Mouse (Mus musculus): ENCODE measurements around the gene Jdp2. TPM values are rescaled to one million over a fixed set of nuclear protein-coding genes. Genes with fewer than 3 reads are reported as not detected.

The Jdp2 gene
- polyA plus RNA-seq, 1 experiment from 2014 or later = 0.80 TPM

- H3K27ac ChIP-seq (ENCODE audit: low read length) = peak overlapping the region; percentile 74
- no peak overlapping the region for H3K4me2 ChIP-seq (ENCODE audit: low read depth, low read length)
- peaks cover 25% of the 10 kb centered on the region; the same call in 1 of the 2 replicates for H3K4me1 ChIP-seq (ENCODE audit: control insufficient read depth, insufficient read depth, low read length)
- WGBS = 67% methylated on average over 20 of the region's 20 CpGs
- no peaks in the 10 kb centered on the region for H3K9me3 ChIP-seq (replicated peaks; ENCODE audit: control insufficient read depth, low read length)
- peak overlapping the region; percentile 33; the same call in 1 of the 2 replicates for H3K9ac ChIP-seq (ENCODE audit: low read length)
- ATAC-seq (ENCODE audit: insufficient read depth, low FRiP score) = peak; percentile 3; the same call in 1 of the 2 replicates
- H3K27me3 ChIP-seq (ENCODE audit: control insufficient read depth, insufficient read depth, low read length) = no peaks in the 10 kb centered on the region
- no peaks in the 10 kb centered on the region for H3K36me3 ChIP-seq (ENCODE audit: control insufficient read depth, insufficient read depth, low read length)
- no peak overlapping the region; the same call in 1 of the 2 replicates for H3K4me3 ChIP-seq (replicated peaks; ENCODE audit: low read length)
These were observed 39.9 kb downstream of the Jdp2 start for GRCm38 (mm10) chr12:85638541-85639325.

GRCm38 (mm10) chr12:85639326-85640008 lies 40.6 kb downstream of the Jdp2 start:
- H3K4me1 ChIP-seq (ENCODE audit: control insufficient read depth, insufficient read depth, low read length) = peaks cover 25% of the 10 kb centered on the region; the same call in 1 of the 2 replicates
- no peaks in the 10 kb centered on the region for H3K9me3 ChIP-seq (replicated peaks; ENCODE audit: control insufficient read depth, low read length)
- H3K27me3 ChIP-seq (ENCODE audit: control insufficient read depth, insufficient read depth, low read length) = no peaks in the 10 kb centered on the region
- WGBS = 34% methylated on average over 12 of the region's 12 CpGs
- no peaks in the 10 kb centered on the region for H3K36me3 ChIP-seq (ENCODE audit: control insufficient read depth, insufficient read depth, low read length)
- peak overlapping the region; percentile 33; the same call in 1 of the 2 replicates for H3K9ac ChIP-seq (ENCODE audit: low read length)
- no peak overlapping the region; the same call in 1 of the 2 replicates for H3K4me3 ChIP-seq (replicated peaks; ENCODE audit: low read length)
- peak; percentile 86 for ATAC-seq (ENCODE audit: insufficient read depth, low FRiP score)
- peak overlapping the region; percentile 74 for H3K27ac ChIP-seq (ENCODE audit: low read length)
- H3K4me2 ChIP-seq (ENCODE audit: low read depth, low read length) = no peak overlapping the region

- ATAC-seq (ENCODE audit: insufficient read depth, low FRiP score) = 0 out of 2 replicates have a peak, but pooled peaks have one; percentile 23
- H3K4me2 ChIP-seq (ENCODE audit: low read depth, low read length) = no peak overlapping the region
- H3K27me3 ChIP-seq (ENCODE audit: control insufficient read depth, insufficient read depth, low read length) = no peaks in the 10 kb centered on the region
- H3K27ac ChIP-seq (ENCODE audit: low read length) = no peak overlapping the region
- peaks cover 25% of the 10 kb centered on the region; the same call in 1 of the 2 replicates for H3K4me1 ChIP-seq (ENCODE audit: control insufficient read depth, insufficient read depth, low read length)
- 52% methylated on average over 10 of the region's 10 CpGs for WGBS
- H3K4me3 ChIP-seq (replicated peaks; ENCODE audit: low read length) = no peak overlapping the region
- H3K9ac ChIP-seq (ENCODE audit: low read length) = no peak overlapping the region
- no peaks in the 10 kb centered on the region for H3K9me3 ChIP-seq (replicated peaks; ENCODE audit: control insufficient read depth, low read length)
- H3K36me3 ChIP-seq (ENCODE audit: control insufficient read depth, insufficient read depth, low read length) = no peaks in the 10 kb centered on the region
These were observed 42.2 kb downstream of the Jdp2 start for GRCm38 (mm10) chr12:85640852-85641563.

GRCm38 (mm10) chr12:85641564-85641931 lies 42.7 kb downstream of the Jdp2 start:
- Histone ChIP-seq H3K27me3 (ENCODE audit: control insufficient read depth, insufficient read depth, low read length) (no peaks in the 10 kb centered on the region), H3K9ac (ENCODE audit: low read length) (no peak overlapping the region), H3K36me3 (ENCODE audit: control insufficient read depth, insufficient read depth, low read length) (no peaks in the 10 kb centered on the region), H3K4me3 (replicated peaks; ENCODE audit: low read length) (no peak overlapping the region), H3K9me3 (replicated peaks; ENCODE audit: control insufficient read depth, low read length) (no peaks in the 10 kb centered on the region), H3K27ac (ENCODE audit: low read length) (no peak overlapping the region), H3K4me1 (ENCODE audit: control insufficient read depth, insufficient read depth, low read length) (peaks cover 25% of the 10 kb centered on the region; the same call in 1 of the 2 replicates), H3K4me2 (ENCODE audit: low read depth, low read length) (no peak overlapping the region)
- whole genome bisulfite sequencing = 47% methylated on average over 4 of the region's 4 CpGs
- no peak for ATAC-seq (ENCODE audit: insufficient read depth, low FRiP score)

- Histone ChIP-seq H3K27me3 (ENCODE audit: control insufficient read depth, insufficient read depth, low read length) (no peaks in the 10 kb centered on the region), H3K9me3 (replicated peaks; ENCODE audit: control insufficient read depth, low read length) (no peaks in the 10 kb centered on the region), H3K4me2 (ENCODE audit: low read depth, low read length) (no peak overlapping the region), H3K36me3 (ENCODE audit: control insufficient read depth, insufficient read depth, low read length) (no peaks in the 10 kb centered on the region), H3K4me3 (replicated peaks; ENCODE audit: low read length) (no peak overlapping the region), H3K9ac (ENCODE audit: low read length) (no peak overlapping the region), H3K27ac (ENCODE audit: low read length) (no peak overlapping the region), H3K4me1 (ENCODE audit: control insufficient read depth, insufficient read depth, low read length) (peaks cover 21% of the 10 kb centered on the region; the same call in 1 of the 2 replicates)
- WGBS = 77% methylated on average over 5 of the region's 5 CpGs
- no peak for ATAC-seq (ENCODE audit: insufficient read depth, low FRiP score)
These were observed 44.9 kb downstream of the Jdp2 start for GRCm38 (mm10) chr12:85643735-85644134.

- no peak for ATAC-seq (ENCODE audit: insufficient read depth, low FRiP score)
- H3K9me3 ChIP-seq (replicated peaks; ENCODE audit: control insufficient read depth, low read length) = no peaks in the 10 kb centered on the region
- H3K9ac ChIP-seq (ENCODE audit: low read length) = no peak overlapping the region
- H3K4me2 ChIP-seq (ENCODE audit: low read depth, low read length) = no peak overlapping the region
- peaks cover 10% of the 10 kb centered on the region; the same call in 1 of the 2 replicates for H3K4me1 ChIP-seq (ENCODE audit: control insufficient read depth, insufficient read depth, low read length)
- H3K4me3 ChIP-seq (replicated peaks; ENCODE audit: low read length) = no peak overlapping the region
- WGBS = 90% methylated on average over 4 of the region's 4 CpGs
- no peaks in the 10 kb centered on the region for H3K27me3 ChIP-seq (ENCODE audit: control insufficient read depth, insufficient read depth, low read length)
- H3K36me3 ChIP-seq (ENCODE audit: control insufficient read depth, insufficient read depth, low read length) = no peaks in the 10 kb centered on the region
- no peak overlapping the region for H3K27ac ChIP-seq (ENCODE audit: low read length)
These were observed 46.8 kb downstream of the Jdp2 start for GRCm38 (mm10) chr12:85645664-85646063.

GRCm38 (mm10) chr12:85647346-85647745 lies 48.5 kb downstream of the Jdp2 start:
- no peaks in the 10 kb centered on the region for H3K36me3 ChIP-seq (ENCODE audit: control insufficient read depth, insufficient read depth, low read length)
- no peak overlapping the region for H3K9ac ChIP-seq (ENCODE audit: low read length)
- no peaks in the 10 kb centered on the region for H3K27me3 ChIP-seq (ENCODE audit: control insufficient read depth, insufficient read depth, low read length)
- H3K4me1 ChIP-seq (ENCODE audit: control insufficient read depth, insufficient read depth, low read length) = no peaks in the 10 kb centered on the region
- H3K27ac ChIP-seq (ENCODE audit: low read length) = no peak overlapping the region
- no peak for ATAC-seq (ENCODE audit: insufficient read depth, low FRiP score)
- no peak overlapping the region for H3K4me3 ChIP-seq (replicated peaks; ENCODE audit: low read length)
- no peak overlapping the region for H3K4me2 ChIP-seq (ENCODE audit: low read depth, low read length)
- H3K9me3 ChIP-seq (replicated peaks; ENCODE audit: control insufficient read depth, low read length) = no peaks in the 10 kb centered on the region
- WGBS = 42% methylated on average over 10 of the region's 10 CpGs

- Histone ChIP-seq H3K27ac (ENCODE audit: low read length) (no peak overlapping the region), H3K27me3 (ENCODE audit: control insufficient read depth, insufficient read depth, low read length) (no peaks in the 10 kb centered on the region), H3K36me3 (ENCODE audit: control insufficient read depth, insufficient read depth, low read length) (no peaks in the 10 kb centered on the region), H3K4me2 (ENCODE audit: low read depth, low read length) (no peak overlapping the region), H3K4me3 (replicated peaks; ENCODE audit: low read length) (no peak overlapping the region), H3K4me1 (ENCODE audit: control insufficient read depth, insufficient read depth, low read length) (no peaks in the 10 kb centered on the region), H3K9ac (ENCODE audit: low read length) (no peak overlapping the region), H3K9me3 (replicated peaks; ENCODE audit: control insufficient read depth, low read length) (no peaks in the 10 kb centered on the region)
- ATAC-seq (ENCODE audit: insufficient read depth, low FRiP score) = no peak
- 86% methylated on average over 1 of the region's 1 CpGs for WGBS
These were observed 49.1 kb downstream of the Jdp2 start for GRCm38 (mm10) chr12:85647955-85648354.
